ENCODE assay signal across 18 mouse cellular contexts in genomic region chr2:5948964-5949363, GRCm38 (mm10).
"Had no signal": no experiment of that assay in that cellular context is flagged by ENCODE, and none has a peak within 500 bp of the region (broad histone marks: within the 10 kb centered on the region; RNA-seq: fewer than 3 reads in every experiment).

No protein-coding gene starts in this region.

- ATAC-seq: midbrain, embryonic 16.5 days had no signal

- H3K9me3 ChIP-seq: midbrain, embryonic 10.5 days; midbrain, embryonic 12.5 days; neural tube, embryonic 13.5 days; neural tube, embryonic 15.5 days had no signal

- H3K4me2 ChIP-seq: lung, embryonic 14.5 days; midbrain, embryonic 12.5 days; neural tube, embryonic 13.5 days; neural tube, embryonic 15.5 days had no signal

- DNase-seq: lung, embryonic 14.5 days; lung, postnatal 10 days; lung, postnatal 4 days; midbrain, embryonic 14.5 days; retina, postnatal 1 day; right cerebral cortex, adult 18-20 months; right cerebral cortex, postnatal 25 days; right cerebral cortex, postnatal 4 days; spleen, adult 18-20 months; thymus, adult 18-20 months; thymus, postnatal 14 days; thymus, postnatal 36 days had no signal

- H3K36me3 ChIP-seq: midbrain, embryonic 12.5 days; neural tube, embryonic 13.5 days; neural tube, embryonic 15.5 days had no signal

- H3K27me3 ChIP-seq: midbrain, embryonic 12.5 days; neural tube, embryonic 13.5 days; neural tube, embryonic 15.5 days had no signal

- H3K27ac ChIP-seq: midbrain, embryonic 10.5 days; midbrain, embryonic 12.5 days; neural tube, embryonic 13.5 days; neural tube, embryonic 15.5 days had no signal

- H3K4me3 ChIP-seq: midbrain, embryonic 10.5 days; midbrain, embryonic 12.5 days; myocyte; neural tube, embryonic 13.5 days; neural tube, embryonic 15.5 days had no signal

- H3K9ac ChIP-seq: lung, embryonic 14.5 days; midbrain, embryonic 12.5 days; neural tube, embryonic 13.5 days; neural tube, embryonic 15.5 days had no signal
